Mouse (Mus musculus) heart, postnatal 0 days (tissue): ENCODE results near the gene Mrgbp.

ENCODE experiments used
- CTCF ChIP-seq: IDR thresholded peaks from 2 replicates; pipeline ENCODE4 v1.5.1; 2016; ENCODE audit warnings: antibody characterized with exemption, control low read depth, low read depth
- EP300 ChIP-seq: IDR thresholded peaks from 2 replicates; pipeline ENCODE4 v1.6.1; 2016; ENCODE audit warnings: antibody characterized with exemption, low read depth

GRCm38 (mm10) chr2:180589123-180589831 lies 8.2 kb downstream of the Mrgbp start, which contains the start of gene Ogfr:
- peak; percentile 14; the same call in 1 of the 2 replicates for TF ChIP-seq CTCF
- TF ChIP-seq EP300: no peak
